Mouse (Mus musculus): ENCODE results near the gene Aif1.

Gene Aif1

DNA sequence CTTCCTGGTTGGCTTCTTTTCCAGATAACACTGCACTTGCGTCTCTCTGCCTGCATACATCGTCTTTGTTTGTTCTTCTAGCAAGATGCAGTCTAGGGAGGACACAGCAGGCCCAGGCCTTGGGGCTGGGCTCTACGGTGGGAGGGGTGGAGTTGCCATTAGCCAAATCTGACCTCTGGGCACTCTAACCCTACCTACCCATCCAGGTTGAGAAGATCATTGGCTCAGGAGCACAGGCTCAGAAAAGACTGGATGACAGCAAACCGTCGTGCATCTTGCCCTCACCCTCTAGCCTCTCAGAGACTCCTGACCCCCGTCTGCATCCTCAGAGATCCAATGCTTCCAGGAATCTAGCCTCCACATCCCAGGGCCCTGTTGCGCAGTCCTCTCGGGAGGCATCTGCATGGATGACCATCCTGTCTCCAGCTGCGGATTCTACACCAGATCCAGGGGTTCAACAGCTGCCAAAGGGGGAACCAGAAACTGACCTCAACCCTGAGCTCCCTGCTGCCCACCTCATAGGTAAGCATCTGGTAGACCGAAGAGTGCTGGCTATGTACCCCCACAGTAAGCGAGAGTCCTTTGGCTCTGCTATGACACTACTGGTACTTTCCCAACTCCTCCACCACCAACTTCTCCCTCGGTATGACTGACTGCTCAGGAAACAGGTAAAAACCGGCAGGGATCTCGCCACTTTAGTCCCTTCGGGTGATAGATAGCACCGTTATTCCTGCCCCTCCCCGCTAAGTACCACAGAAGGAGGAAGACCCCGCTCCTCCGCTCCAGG, 19.2 kb upstream of the Aif1 start:
- DNase-seq (ENCODE audit: low spot score): no peak

- DNase-seq (ENCODE audit: low spot score): no peak
Observed at GRCm38 (mm10) chr17:35193881-35194843, 18.3 kb upstream of the Aif1 start, which contains the start of gene Ltb. Gene Ltb (plus strand): TSS chr17:35194439.

GRCm38 (mm10) chr17:35192924-35193323, 17.1 kb upstream of the Aif1 start:
- DNase-seq (ENCODE audit: low spot score): no peak

DNA sequence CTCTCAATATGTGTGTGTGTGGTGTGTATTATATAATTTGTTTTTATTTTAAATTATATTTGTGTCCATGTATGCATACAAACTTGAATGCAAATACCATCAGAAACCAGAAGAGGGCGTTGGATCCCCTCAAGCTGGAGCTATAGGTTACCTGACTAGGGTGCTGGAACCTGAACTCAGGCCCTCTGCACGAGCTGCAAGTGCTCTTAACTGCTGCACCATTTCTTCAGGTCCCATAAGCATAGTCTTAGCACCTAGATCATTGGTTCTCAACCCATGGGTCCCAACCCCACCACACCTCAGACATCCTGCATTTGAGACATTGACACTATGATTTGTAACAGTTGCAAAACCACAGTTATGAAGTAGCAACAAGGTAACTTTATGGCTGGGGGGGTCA, 15.9 kb upstream of the Aif1 start:
- no peak for DNase-seq (ENCODE audit: low spot score)

GRCm38 (mm10) chr17:35190096-35190495, 14.2 kb upstream of the Aif1 start:
- no peak for DNase-seq (ENCODE audit: low spot score)

GRCm38 (mm10) chr17:35189186-35189585, 13.3 kb upstream of the Aif1 start:
- no peak for DNase-seq (ENCODE audit: low spot score)

DNA sequence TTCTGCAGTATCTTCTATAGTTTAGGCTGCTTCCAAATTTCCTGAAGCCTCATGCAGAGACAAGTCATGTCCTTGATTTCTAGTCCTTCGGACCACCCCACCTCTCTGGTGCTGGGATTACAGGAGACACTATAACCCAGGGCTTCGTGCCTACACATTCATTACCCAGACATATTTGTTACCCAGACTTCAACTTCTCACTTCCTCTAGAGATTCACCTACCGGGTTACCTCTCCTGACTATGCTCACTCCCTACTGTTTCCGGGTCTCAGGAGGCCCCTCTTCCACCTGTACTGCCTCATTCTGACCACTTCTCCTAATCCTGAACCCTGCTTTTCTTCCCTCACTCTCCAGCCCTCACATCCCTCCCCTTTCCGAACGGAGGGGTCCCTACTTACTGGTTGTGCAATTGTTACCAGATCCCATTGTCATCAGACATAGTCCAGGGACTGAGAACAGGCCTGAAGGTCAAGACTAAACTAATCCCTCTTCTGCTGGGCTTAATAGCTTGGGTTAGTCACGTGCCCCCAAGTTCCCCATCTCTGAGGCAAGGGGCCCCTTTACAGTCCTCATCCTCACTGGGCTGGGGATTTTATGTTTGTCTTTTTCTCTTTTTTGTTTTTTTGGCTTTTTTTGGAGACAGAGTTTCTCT, 12.2 kb upstream of the Aif1 start, which contains the start of gene Lst1:
TSS of gene Lst1 (minus strand) at position 481 of the 652 bp plus-strand sequence.
- no peak for DNase-seq (ENCODE audit: low spot score)

DNA sequence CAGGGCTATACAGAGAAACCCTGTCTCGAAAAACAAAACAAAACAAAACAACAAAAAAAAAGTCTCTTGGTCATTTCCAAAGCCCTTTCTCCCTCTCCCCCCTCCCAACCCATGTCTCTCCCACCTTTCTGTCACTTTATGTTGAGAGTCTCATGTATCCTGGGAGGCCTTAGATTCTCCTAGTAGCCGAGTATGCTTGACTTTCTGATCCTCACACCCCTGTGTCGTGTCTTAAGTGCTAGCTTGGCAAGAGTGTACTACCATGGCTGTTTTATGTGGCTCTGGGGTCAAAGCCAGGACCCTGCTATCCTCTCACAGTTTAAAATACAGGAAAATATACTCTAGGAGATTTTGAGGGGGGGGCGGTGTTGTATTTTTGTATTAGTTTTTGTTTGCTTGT, 11.5 kb upstream of the Aif1 start:
- no peak for DNase-seq (ENCODE audit: low spot score)

GRCm38 (mm10) chr17:35186681-35187080, 10.8 kb upstream of the Aif1 start:
- peak; percentile 68 for DNase-seq (ENCODE audit: low spot score)

DNA sequence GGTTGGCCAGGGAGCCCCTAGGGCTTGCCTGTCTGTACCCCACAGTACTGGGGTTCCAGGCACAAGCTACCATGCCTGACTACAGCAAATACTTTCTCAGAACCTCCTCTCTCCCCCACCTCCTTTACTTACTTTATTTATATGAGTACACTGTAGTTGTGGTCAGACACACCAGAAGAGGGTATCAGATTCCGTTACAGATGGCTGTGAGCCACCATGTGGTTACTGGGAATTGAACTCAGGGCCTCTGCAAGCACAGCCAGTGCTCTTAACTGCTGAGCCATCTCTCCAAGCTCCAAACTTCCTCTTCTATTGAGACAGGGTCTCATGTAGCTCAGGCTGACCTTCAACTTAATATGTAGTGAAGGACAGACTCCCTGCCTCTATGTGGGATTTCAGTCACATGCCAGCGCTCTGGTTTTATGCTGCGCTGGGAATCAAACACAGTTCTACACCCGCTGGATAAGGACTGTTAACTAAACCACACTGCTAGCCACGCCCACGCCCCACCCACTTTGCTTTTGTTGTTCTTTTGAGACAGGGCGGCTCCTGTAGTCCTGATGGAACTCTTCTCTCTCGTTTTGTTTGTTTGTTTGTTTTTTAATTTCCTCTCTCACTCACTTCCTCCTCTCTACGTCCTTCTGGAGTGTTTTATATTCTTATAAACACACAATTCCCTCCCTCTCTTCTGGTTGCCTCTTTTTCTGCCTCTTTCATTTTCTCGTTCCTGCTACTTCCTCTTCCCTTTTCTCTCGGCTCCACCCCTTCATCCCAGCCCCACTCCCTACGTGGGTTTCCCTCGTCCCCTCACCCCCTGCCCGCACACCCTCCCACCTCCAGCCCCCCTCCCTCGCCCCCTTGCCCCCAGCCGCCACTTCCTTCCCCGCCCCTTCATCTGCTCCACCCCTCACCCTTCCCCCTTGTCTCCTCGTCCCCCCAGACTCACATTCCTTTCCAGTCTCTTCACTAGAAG, 10.1 kb upstream of the Aif1 start:
- peak; percentile 88 for DNase-seq (ENCODE audit: low spot score)

DNA sequence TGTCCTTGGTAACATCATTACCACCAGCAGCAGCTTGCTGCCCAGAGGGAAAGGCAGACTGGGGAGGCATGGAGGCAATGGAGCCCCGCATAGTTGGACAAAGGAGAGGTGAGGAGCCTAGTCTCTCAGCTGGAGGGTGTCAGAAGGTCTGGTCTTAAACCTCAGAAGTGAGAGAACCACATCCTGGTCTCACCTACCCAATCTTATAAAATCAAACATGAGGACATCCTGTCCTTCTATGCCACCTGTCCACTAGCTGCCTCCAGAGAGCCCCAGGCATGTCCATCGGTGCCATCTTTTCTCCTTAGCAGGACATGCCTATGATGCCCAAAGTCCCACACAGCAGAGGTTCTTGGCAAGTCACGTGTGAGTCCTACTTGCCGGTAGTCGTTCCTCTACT, 4.2 kb upstream of the Aif1 start:
- DNase-seq (ENCODE audit: low spot score): no peak

DNA sequence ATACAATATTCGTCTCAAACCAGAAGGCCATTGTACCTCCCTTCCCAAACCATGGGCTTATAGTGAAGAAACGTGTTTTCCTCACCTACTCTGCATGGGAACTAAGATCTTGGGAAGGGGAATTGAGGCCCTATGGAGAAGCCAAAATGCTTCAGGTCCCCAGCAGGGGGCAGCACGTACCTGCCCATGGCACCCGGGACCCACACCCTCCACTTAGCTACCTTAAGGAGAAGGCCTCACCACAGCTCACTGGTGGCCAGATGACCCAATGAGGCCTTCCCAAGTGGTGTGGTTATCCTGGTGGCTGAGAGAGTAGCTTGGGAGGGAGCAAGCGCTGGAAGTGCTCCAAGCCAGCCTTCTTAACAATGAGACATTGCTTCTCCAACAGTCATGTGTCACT, 2.7 kb upstream of the Aif1 start:
- DNase-seq (ENCODE audit: low spot score): peak; percentile 81

- DNase-seq (ENCODE audit: low spot score): no peak
Observed at GRCm38 (mm10) chr17:35175382-35175781, 486 bp downstream of the Aif1 start.

- DNase-seq (ENCODE audit: low spot score): no peak
Observed at GRCm38 (mm10) chr17:35174201-35174977, 1.5 kb downstream of the Aif1 start.

GRCm38 (mm10) chr17:35173329-35173728, 2.5 kb downstream of the Aif1 start:
- DNase-seq (ENCODE audit: low spot score): no peak

GRCm38 (mm10) chr17:35172445-35173234, 3.2 kb downstream of the Aif1 start:
- DNase-seq (ENCODE audit: low spot score): no peak

DNA sequence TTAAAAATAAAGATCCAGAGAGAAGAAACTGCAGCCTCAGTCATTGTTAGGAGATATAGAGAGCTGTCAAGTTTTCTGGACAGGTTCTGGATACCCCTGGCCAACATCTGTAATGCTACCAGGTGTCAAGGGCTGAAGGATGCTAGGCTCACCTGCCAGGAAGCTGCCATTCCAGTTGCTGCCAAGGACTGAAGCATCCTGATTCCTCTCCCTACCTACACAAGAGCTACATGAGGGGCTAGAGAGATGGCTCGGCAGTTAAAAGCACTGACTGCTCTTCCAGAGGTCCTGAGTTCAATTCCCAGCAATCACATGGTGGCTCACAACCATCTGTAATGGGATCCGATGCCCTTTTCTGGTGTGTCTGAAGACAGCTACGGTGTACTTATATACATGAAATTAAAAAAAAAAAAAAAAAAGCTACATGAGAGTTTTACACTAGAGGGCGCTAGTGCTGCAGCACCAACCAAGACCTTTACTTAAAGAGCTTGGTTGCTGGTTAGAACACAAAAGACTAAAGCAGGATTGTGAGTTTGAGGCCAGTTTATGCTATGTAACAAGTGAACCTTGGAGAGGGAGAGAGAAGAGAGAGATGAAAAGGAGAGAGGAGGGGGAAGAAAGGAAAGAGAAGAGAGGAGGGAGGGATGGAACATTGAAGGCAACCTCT, 7.2 kb downstream of the Aif1 start:
- peak; percentile 87 for DNase-seq (ENCODE audit: low spot score)

GRCm38 (mm10) chr17:35167794-35168193, 8.1 kb downstream of the Aif1 start:
- DNase-seq (ENCODE audit: low spot score): no peak
